Mouse (Mus musculus) spleen, postnatal 0 days (tissue): ENCODE data around the gene Psmc4. TPM values are rescaled to one million over a fixed set of nuclear protein-coding genes. Genes with fewer than 3 reads are reported as not detected.

Source experiments
- polyA plus RNA-seq: library from polyadenylated mRNA; unstranded; fragments of >200 nt; fragmentation: Nextera tagmentation; extraction: Ambion mirVana; gene quantifications from 2 replicates; pipeline ENCODE4 v1.2.1, GENCODE M21; 2015

Gene Psmc4
- polyA plus RNA-seq, result 130 and 134 TPM in 2 replicates

DNA sequence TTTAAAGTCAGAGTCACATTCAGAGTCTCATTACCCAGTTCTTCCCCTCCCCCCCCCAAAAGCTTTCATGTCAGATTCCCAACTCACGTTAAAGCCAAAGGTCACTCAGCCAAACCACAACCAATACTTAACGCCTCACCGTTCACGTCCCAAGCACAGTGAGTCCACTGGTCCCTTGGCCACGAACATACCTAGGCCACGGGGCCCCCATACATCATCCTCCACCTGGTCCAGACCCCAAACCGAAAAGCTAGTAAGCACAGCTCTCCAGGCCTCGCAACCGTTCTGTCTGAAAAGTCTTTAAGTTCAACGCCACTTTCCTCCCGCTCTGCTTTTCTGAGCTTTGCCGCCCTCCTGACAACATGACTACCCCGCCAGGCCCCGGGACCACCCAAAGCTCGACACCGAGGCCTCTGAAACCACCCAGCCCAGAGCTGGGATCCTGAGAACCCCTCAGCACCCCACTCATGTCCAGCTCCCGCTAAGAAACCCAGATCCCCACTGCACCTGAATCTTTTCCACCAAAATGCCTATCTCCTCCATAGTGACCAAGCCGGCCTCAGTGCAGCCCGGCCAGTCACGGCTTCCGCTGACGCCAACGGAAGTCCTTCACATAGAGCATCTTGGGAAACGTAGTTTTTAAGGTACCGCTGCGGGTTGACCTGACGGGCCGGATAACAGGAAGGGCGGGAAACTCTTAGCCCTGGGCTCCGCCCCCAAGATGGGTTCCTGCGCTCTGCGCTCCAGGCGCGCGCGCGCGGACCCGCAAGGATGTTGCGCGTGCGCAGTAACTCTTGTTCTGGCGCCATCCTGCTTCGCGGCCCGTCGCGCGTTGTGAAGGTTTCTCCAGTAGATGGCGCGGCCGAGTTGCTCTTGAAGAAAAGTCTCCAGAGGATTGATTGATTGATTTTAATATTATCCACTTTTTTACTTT, at the start of gene Psmc4:
TSS of gene Psmc4 (minus strand) at position 626 of the 934 bp plus-strand sequence.

DNA sequence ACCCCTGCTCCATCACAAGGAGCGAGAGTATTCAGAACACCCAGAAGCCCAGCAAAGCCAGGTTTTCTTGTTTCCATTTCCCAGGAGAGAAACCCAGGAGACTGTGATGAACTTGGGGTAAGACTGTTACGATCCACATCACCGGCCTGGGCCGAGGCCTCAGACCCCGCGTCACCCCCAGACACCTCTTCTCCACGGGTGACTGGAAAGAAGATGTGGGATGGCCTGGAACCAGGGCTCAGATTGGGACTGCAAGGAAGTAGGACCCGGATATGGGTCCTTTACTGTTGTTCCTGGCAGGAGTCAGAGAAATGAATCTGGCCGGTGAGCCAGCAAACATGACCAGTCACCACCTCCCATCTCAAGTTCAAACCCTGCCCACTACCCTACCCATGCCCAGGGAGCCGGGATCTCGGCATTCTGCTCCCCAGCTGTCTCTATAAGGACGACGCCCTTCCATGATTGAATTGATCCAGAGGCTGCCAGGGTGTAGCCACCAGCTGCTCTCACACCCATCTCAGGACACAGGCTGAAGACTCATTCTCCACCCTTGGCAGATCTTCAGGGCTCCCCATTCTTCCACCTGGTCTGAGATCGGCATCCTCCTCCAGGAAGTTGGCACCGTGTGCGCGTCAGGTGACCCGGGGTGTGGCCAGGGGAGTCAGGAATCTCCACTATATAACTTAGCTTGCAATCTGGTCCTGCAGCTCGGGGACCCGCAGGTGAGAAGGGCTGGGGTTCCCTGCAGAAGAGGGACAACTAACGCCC, 20.8 kb upstream of the Psmc4 start, which contains the start of gene Fcgbp:
TSS of gene Fcgbp (plus strand) at position 706 of the 768 bp plus-strand sequence.

DNA sequence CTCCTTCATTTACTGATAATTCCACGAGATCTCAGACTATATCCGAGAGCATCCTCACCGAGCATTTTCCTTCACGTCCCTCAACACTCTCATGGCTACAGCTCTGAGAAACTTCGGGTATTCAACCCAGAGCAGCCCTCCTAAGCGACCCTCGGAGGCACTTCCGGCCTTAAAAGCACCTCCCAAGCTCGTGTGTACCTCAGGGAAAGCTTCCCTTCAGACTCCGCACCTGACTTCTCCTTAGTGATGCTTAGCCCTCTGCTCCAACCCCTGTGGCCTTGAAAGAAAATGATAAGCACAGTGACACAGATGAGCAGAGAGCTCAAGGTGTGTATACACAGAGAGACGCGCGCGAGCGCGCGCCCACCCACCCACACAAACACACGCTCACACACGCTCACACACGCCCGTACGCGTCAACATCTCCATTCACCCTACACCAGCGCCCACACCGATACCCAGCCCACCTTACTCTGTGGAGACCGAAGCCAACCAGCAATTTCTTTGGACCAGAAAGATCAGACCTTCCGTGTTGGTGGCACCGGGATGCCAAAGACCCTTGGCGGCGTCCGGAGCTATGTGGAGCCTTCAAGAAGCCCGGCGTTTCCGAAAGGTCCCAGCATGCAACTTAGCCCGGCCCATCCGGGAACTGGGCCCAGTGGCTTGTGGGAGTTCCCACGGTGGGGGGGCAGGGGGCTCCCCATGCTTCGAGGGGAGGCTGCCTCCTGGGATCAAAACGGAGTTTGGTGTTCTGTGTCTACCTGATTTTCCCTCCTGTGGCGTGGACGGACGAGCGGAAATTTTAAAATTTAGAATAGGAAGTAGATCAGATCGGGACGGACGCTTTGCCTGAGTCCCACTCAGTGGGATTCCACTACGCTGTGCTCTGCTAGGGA, 36.1 kb downstream of the Psmc4 start, which contains the start of gene Zfp850:
TSS of gene Zfp850 (minus strand) at position 567 of the 896 bp plus-strand sequence.

Other genes with a start within 250 kb of the Psmc4 start
- 2.0 TPM in 2 replicates for gene Zfp626, start 242.9 kb downstream of the Psmc4 start, polyA plus RNA-seq
- 2.0 and 2.4 TPM in 2 replicates for gene Zfp59, start 211.5 kb downstream of the Psmc4 start, polyA plus RNA-seq
- 1.5 and 1.8 TPM in 2 replicates for gene Zfp607a, start 192.6 kb downstream of the Psmc4 start, polyA plus RNA-seq
- gene Zfp974, start 120.6 kb downstream of the Psmc4 start, polyA plus RNA-seq, result 2.0 and 2.2 TPM in 2 replicates
- 8.2 and 9.0 TPM in 2 replicates for gene Zfp780b, start 70.9 kb downstream of the Psmc4 start, polyA plus RNA-seq
- 1.5 and 1.6 TPM in 2 replicates for gene Zfp850, start 36.0 kb downstream of the Psmc4 start, polyA plus RNA-seq
- 0.07 and 0.08 TPM in 2 replicates for gene Fcgbp, start 21.1 kb upstream of the Psmc4 start, polyA plus RNA-seq
- gene 9530053A07Rik, start 79.4 kb upstream of the Psmc4 start, polyA plus RNA-seq, result 0.02 TPM in 1 of 2 replicates, not detected in the other
- 115 and 124 TPM in 2 replicates for gene Fbl, start 119.6 kb upstream of the Psmc4 start, polyA plus RNA-seq
- 4.2 and 4.5 TPM in 2 replicates for gene Dyrk1b, start 129.4 kb upstream of the Psmc4 start, polyA plus RNA-seq
- gene Eid2, start 217.8 kb upstream of the Psmc4 start, polyA plus RNA-seq, result 1.2 and 1.5 TPM in 2 replicates
- gene Eid2b, start 227.6 kb upstream of the Psmc4 start, polyA plus RNA-seq, result 4.4 and 5.9 TPM in 2 replicates
- 0.15 TPM in 1 of 2 replicates, not detected in the other for gene Selenov, start 241.1 kb upstream of the Psmc4 start, polyA plus RNA-seq